Mouse (Mus musculus) layer of hippocampus, adult 9-10 months (tissue): ENCODE results near the gene Pm20d1.
A peak's percentile ranks its signal among the peaks of the same experiment; 100 is the strongest.

Source experiments
- DNase-seq: peaks from one replicate; pipeline ENCODE4 v3.0.0; 2022; ENCODE audit warnings: low spot score

Gene Pm20d1

GRCm38 (mm10) chr1:131829279-131829678 lies 32.1 kb downstream of the Pm20d1 start:
- DNase-seq: no peak

- DNase-seq: no peak
These were observed 33.4 kb downstream of the Pm20d1 start for GRCm38 (mm10) chr1:131830561-131830960.

- no peak for DNase-seq
These were observed 33.9 kb downstream of the Pm20d1 start for GRCm38 (mm10) chr1:131830971-131831641.

GRCm38 (mm10) chr1:131837035-131837434 lies 39.9 kb downstream of the Pm20d1 start:
- DNase-seq: no peak

- DNase-seq: no peak
These were observed 41.4 kb downstream of the Pm20d1 start for GRCm38 (mm10) chr1:131838542-131838941.

GRCm38 (mm10) chr1:131839279-131839678 lies 42.1 kb downstream of the Pm20d1 start:
- no peak for DNase-seq

- no peak for DNase-seq
These were observed 45.0 kb downstream of the Pm20d1 start for GRCm38 (mm10) chr1:131842221-131842620.

GRCm38 (mm10) chr1:131843758-131844157 lies 46.6 kb downstream of the Pm20d1 start:
- no peak for DNase-seq

- no peak for DNase-seq
These were observed 47.7 kb downstream of the Pm20d1 start for GRCm38 (mm10) chr1:131844883-131845282.

GRCm38 (mm10) chr1:131846255-131846654 lies 49.1 kb downstream of the Pm20d1 start:
- DNase-seq: no peak

- DNase-seq: no peak
These were observed 64.6 kb downstream of the Pm20d1 start for GRCm38 (mm10) chr1:131861811-131862210.

- DNase-seq: no peak
These were observed 68.4 kb downstream of the Pm20d1 start for GRCm38 (mm10) chr1:131865596-131865995.

- no peak for DNase-seq
These were observed 69.3 kb downstream of the Pm20d1 start for GRCm38 (mm10) chr1:131866304-131866999.

- DNase-seq: peak; percentile 77
These were observed 70.1 kb downstream of the Pm20d1 start, which contains the start of gene Rab29 for GRCm38 (mm10) chr1:131867093-131867945. Gene Rab29 (plus strand): TSS chr1:131867224.

GRCm38 (mm10) chr1:131867946-131868290 lies 70.7 kb downstream of the Pm20d1 start:
- DNase-seq: no peak

- no peak for DNase-seq
These were observed 72.4 kb downstream of the Pm20d1 start for GRCm38 (mm10) chr1:131869561-131869960.
